Mouse (Mus musculus) spleen, adult 12 weeks (tissue): ENCODE data around the gene Ints11.

Experiments used
- DNase-seq: peaks from one replicate; pipeline ENCODE4 v3.0.0; 2022; ENCODE audit warnings: low spot score

Gene Ints11

GRCm38 (mm10) chr4:155869317-155870033 lies at the start of gene Ints11, which contains the start of gene Cptp:
Gene Ints11, plus strand, starts transcription at chr4:155869546.
Gene Cptp, minus strand, starts transcription at chr4:155869440.
- peak; percentile 90 for DNase-seq

- no peak for DNase-seq
Measured at GRCm38 (mm10) chr4:155821025-155821424, 48.3 kb upstream of the Ints11 start.

- no peak for DNase-seq
Measured at GRCm38 (mm10) chr4:155823443-155823842, 45.9 kb upstream of the Ints11 start.

GRCm38 (mm10) chr4:155829866-155830265 lies 39.5 kb upstream of the Ints11 start:
- DNase-seq: no peak

DNA sequence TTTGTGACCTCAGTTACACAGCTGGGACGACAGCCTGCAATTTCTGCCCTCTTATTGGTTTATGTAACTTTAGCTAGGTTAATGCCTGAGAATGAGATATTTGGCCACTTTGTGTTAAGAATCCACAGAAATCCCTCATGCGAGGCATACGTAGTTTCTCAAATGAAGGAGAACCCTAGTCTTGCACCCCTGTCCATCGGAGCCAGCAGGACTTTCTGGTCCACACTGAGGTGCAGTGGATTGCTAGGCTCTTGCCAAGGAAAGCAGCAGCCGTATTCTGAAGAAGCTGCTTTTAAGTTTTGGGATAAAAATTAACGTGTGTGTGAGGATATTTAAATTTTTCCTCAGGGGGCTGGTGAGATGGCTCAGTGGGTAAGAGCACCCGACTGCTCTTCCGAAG lies 38.8 kb upstream of the Ints11 start:
- DNase-seq: no peak

GRCm38 (mm10) chr4:155831205-155831766 lies 38.1 kb upstream of the Ints11 start, which contains the start of gene Aurkaip1:
Gene Aurkaip1, plus strand, starts transcription at chr4:155831272.
- DNase-seq: peak; percentile 93

GRCm38 (mm10) chr4:155831831-155832230 lies 37.5 kb upstream of the Ints11 start:
- no peak for DNase-seq

DNA sequence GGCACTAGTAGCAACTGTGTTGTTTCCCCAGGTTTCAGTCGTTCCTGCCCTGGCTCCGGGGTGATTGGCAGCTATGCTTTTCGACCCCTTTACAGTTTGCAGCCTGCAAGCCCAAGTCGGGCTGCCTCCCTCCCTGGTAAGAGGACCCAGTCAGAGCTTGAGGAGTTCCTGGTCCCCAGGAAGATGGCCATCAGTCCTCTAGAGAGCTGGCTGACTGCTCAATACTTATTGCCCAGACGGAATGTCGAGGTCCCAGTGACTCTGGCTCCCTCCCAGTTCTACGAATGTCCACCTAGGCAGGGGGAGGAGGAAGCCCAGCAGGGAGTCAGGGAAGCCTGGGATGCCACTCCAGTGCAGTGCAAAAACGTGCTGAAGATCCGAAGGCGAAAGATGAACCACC lies 37.0 kb upstream of the Ints11 start:
- DNase-seq: no peak

DNA sequence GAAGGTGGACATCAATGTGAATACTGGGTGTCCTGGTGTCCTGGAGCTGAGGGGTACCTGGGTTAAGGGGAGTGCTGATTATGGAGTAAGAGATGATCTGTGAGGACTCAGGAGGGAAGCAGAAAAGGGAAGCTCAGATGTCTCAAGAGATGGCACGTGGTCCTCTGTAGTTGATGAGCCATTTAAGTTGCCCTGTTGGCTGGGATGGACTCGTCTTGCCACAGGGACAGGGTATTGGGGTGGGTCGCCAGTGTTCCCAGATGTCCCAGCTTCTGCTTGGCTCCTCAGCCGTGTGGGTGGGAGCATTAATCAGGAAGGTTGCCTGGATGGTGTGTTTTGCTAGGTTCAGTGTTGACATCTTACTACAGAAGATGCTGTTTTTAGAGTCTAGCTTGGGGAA lies 36.1 kb upstream of the Ints11 start:
- DNase-seq: no peak

GRCm38 (mm10) chr4:155833836-155834235 lies 35.5 kb upstream of the Ints11 start:
- no peak for DNase-seq

DNA sequence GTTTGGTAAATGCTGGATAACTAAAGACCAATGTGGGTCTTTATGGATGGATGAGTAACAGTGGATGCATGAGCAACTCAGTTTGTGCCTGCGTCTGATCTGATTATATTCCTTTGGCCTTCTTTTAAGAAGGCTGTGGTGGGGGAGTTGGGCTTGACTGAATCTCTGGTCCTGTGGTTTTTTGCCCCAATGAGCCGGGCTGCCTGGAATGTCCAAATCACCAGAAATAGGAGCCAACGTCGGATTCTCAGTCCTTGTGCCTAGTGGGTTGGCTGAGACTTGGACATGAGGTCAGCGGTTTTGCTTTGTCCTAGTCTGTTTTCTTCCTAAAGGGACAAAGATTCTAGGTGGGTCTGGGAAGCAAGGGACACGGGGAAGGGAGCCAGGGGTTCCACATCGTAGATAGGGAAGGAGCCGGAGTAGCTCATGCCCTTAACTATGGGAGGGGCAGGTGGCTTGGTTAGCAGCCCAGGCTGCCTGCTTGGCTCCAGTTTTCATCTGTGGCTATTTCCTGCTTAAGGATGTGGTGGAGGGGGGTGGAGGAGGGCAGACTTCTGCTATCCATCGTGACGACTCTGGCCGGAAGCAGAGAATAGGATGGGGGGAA lies 31.8 kb upstream of the Ints11 start:
- no peak for DNase-seq

DNA sequence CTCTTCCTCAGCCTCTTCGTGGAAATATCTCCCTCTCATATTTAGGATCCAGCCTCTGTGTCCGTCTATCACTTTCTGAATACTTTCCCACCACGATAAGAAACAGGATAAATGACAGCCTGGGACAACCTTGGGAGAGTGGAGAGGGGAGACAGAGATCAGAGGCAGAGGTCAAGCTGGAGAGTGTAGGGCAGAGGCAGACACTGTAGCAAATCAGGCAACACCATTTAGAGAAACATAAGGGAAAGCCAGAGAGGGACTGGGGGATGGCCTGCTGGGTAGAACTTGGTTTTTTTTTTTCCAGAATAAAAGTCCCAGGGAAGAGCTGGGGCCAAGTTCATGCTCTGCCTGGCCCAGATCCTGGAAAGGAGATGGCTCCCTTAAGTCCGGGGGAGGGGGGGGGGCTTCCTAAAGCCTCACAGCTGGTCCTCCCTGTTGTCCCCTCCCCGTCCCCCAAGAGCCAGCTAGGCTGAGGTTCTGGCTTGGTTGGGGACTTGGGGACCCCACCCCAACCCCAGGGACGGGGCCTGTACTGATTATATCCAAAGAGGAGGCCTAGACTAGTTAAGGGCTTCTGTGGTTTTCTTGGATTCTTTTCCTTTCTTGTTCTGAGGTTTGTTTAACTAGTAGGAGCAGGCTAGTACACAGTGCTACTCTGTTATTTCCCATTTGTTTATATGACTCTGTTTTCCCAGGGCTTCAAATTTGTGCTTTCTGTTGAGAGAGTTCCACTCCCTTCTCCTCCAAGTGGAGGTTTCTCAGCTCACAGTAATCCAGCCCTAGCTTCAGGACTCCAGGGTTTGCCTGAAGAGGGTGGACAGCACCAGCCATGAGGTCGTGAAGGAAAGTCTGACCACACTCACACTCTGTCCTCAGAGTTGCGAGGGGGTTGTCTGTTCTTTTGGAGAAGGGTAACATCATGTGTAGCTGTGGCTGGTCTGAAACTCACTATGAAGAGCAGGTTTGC lies 30.9 kb upstream of the Ints11 start:
- no peak for DNase-seq

GRCm38 (mm10) chr4:155839483-155839910 lies 29.8 kb upstream of the Ints11 start, which contains the start of gene Mxra8:
Gene Mxra8, plus strand, starts transcription at chr4:155839680.
- DNase-seq: no peak

DNA sequence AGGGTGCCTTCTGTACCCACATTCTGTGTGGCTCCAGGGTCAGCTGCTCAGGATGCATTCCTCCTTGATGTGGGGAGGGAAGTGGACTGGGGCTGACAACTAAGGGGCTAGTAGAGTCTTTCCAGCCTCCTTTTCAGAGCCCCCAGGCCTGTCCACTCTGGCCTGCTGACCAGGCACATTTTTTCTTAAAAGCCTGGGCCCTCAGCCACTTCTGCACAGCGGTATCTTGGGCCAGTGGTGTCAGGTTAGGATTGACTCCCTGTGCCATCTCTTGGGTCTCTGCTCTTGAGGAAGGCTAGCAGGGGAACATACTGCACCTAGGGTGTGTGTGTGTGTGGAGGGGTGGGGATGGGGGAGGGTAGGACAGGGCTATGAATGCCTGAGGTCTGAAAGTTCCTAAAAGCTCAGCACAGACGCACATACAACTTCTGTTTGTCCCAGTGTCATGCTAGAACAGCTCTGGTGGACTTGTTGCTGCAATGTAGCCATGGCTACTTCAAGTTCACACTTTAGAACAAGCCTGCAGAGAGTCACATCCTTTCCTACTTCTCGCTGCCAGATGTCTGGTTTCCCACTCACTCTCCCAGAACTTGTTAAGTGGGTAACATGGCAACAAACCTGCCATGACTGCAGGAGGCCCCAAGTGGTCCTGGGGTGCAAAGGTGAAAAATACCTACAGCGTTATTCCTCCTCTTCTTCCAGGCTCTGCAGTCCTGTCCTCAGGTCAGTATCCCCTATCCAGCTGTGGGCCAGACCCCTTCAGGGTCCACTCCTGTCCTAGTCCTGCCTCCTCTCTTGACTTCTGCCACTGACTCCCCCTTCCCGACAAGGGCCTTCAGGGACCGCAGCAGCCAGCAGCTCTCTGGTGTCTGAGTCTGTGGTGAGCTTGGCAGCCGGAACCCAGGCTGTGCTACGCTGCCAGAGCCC lies 29.0 kb upstream of the Ints11 start:
- no peak for DNase-seq

- DNase-seq: peak; percentile 59
Measured at GRCm38 (mm10) chr4:155841003-155841454, 28.3 kb upstream of the Ints11 start.

GRCm38 (mm10) chr4:155841651-155842270 lies 27.6 kb upstream of the Ints11 start:
- no peak for DNase-seq

GRCm38 (mm10) chr4:155843231-155843630 lies 26.1 kb upstream of the Ints11 start:
- DNase-seq: no peak

GRCm38 (mm10) chr4:155846871-155847578 lies 22.3 kb upstream of the Ints11 start, which contains the start of gene Dvl1:
Gene Dvl1, plus strand, starts transcription at chr4:155847402.
- DNase-seq: peak; percentile 94

GRCm38 (mm10) chr4:155847591-155848352 lies 21.6 kb upstream of the Ints11 start:
- no peak for DNase-seq
